Mouse (Mus musculus): ENCODE data around the gene Xiap. TPM values are rescaled to one million over a fixed set of nuclear protein-coding genes. Genes with fewer than 3 reads are reported as not detected.
"Not testable (repeated sequence)": the region's sequence is repeated elsewhere in the genome, so short reads cannot be mapped to it uniquely, and the experiment has no call there.

Gene Xiap
- total RNA-seq (2021): 10 to 100 TPM; 47.9 to 50.3 TPM
- long read RNA-seq, experiment 1, full-length matches to known transcripts: 2 of 18 reads
- long read RNA-seq, experiment 1, partial matches to known transcripts: 3 of 18 reads
- long read RNA-seq, experiment 1, other reads (novel, unspliced or antisense): 13 of 18 reads
- long read RNA-seq, experiment 2, partial matches to known transcripts: 0 of 10 reads
- long read RNA-seq, experiment 2, other reads (novel, unspliced or antisense): 10 of 10 reads

GRCm38 (mm10) chrX:42059282-42060068 is at the start of gene Xiap:
Gene Xiap (plus strand): TSS chrX:42059679.
- intact Hi-C loops (cut with DNase I): no loop called here
- DNase-seq (ENCODE audit: low spot score in 2 of 2): no peak

- intact Hi-C loops (cut with DNase I): no loop called here
Measured at GRCm38 (mm10) chrX:42012677-42013208, 46.7 kb upstream of the Xiap start.

GRCm38 (mm10) chrX:42013776-42014175 is 45.7 kb upstream of the Xiap start:
- no peak for DNase-seq (ENCODE audit: low spot score in 2 of 2)
- intact Hi-C loops (cut with DNase I): no loop called here

More at GRCm38 (mm10) chrX:42012677-42013208, 46.7 kb upstream of the Xiap start:
- no peak for DNase-seq (ENCODE audit: low spot score in 2 of 2)

DNA sequence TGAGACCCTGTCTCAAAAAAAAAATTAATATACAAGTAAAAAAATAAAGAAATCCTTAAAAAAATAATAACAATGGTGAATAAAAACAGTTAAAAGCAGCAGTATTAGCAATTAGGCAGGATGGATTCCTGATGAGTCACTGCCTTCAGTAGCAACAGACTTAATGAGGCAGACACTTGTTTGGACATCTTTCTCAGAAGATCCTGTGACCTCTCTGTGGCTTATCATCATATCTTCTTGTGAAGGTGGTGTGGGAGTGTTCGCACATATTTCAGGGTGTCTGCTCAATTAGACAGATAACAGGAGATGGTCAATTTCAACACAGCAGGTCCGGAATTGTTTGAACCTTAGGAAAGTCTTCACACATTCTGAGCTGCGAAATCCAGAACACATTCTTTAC is 45.0 kb upstream of the Xiap start:
- DNase-seq (ENCODE audit: low spot score in 2 of 2): no peak
- intact Hi-C loops (cut with DNase I): no loop called here

GRCm38 (mm10) chrX:42018030-42018429 is 41.4 kb upstream of the Xiap start:
- intact Hi-C loops (cut with DNase I): no loop called here
- DNase-seq (ENCODE audit: low spot score in 2 of 2): no peak

GRCm38 (mm10) chrX:42019441-42019840 is 40.0 kb upstream of the Xiap start:
- no peak for DNase-seq (ENCODE audit: low spot score in 2 of 2)

GRCm38 (mm10) chrX:42025802-42026440 is 33.6 kb upstream of the Xiap start:
- intact Hi-C loops (cut with DNase I); DNase-seq (ENCODE audit: low spot score in 2 of 2): not testable (repeated sequence)

More at GRCm38 (mm10) chrX:42019441-42019840, 40.0 kb upstream of the Xiap start:
- intact Hi-C loops (cut with DNase I): no loop called here

GRCm38 (mm10) chrX:42026981-42027380 is 32.5 kb upstream of the Xiap start:
- intact Hi-C loops (cut with DNase I); DNase-seq (ENCODE audit: low spot score in 2 of 2): not testable (repeated sequence)

DNA sequence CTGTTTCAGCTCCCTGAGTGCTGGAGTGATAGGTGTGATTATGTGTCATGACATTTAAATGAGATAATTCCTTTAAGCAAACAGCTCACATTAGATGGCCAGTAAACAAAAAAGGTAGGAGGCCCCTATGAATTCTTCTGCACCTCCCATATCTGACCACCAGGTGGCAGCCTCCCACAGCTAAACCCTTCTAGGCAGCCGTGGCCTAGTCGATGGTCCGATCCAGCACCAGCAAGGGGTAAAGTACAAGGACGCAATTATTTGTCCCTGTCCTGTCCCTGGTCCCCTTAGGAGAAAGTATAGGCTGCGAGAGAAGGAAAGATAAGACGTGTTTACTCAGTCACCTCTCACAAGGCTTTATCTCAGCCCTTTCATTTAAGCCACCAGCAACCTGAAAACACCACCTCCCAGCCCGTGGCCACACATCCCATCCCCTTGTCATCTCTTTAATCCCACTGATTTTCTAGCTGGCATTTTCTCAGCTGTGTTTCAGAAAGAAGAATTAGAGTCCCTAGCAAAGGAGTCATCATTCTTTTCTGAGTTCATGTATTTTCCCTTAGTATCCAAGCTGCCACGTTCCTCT is 26.3 kb upstream of the Xiap start:
- DNase-seq (ENCODE audit: low spot score in 2 of 2): peak; percentile 47 to 67
- intact Hi-C loops (cut with DNase I): loop anchor here (2.0 to 10.0 kb wide), 3 partner anchors 36 to 212 kb away; no protein-coding TSS in a partner anchor

GRCm38 (mm10) chrX:42033911-42034310 is 25.6 kb upstream of the Xiap start:
- DNase-seq (ENCODE audit: low spot score in 2 of 2): no peak
- intact Hi-C loops (cut with DNase I): loop anchor here (2.0 to 10.0 kb wide), 3 partner anchors 35 to 211 kb away; no protein-coding TSS in a partner anchor

GRCm38 (mm10) chrX:42039481-42039880 is 20.0 kb upstream of the Xiap start:
- intact Hi-C loops (cut with DNase I): loop anchor here (10.0 kb wide), 1 partner anchor 205 kb away; no protein-coding TSS in a partner anchor
- DNase-seq (ENCODE audit: low spot score in 2 of 2): no peak

DNA sequence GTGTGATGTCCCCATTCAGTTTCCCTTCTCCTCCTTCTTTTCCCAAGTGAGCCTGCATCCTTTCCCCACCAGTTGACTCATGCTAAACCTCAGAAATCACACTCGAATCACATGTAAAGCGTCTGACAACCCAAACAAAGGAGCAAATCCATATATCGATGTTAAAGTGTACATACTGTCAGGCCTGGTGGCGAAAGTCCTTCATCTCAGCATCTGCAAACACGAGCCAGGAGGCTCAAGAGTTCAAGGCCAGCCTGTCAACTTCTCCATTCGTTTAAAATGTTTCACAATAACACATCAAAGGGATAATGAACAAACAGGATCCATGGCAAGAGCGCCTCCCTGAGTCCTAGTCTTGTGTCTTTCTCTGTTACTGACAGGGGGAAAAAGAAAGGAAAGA is 14.5 kb upstream of the Xiap start:
- DNase-seq (ENCODE audit: low spot score in 2 of 2): no peak
- intact Hi-C loops (cut with DNase I): no loop called here

DNA sequence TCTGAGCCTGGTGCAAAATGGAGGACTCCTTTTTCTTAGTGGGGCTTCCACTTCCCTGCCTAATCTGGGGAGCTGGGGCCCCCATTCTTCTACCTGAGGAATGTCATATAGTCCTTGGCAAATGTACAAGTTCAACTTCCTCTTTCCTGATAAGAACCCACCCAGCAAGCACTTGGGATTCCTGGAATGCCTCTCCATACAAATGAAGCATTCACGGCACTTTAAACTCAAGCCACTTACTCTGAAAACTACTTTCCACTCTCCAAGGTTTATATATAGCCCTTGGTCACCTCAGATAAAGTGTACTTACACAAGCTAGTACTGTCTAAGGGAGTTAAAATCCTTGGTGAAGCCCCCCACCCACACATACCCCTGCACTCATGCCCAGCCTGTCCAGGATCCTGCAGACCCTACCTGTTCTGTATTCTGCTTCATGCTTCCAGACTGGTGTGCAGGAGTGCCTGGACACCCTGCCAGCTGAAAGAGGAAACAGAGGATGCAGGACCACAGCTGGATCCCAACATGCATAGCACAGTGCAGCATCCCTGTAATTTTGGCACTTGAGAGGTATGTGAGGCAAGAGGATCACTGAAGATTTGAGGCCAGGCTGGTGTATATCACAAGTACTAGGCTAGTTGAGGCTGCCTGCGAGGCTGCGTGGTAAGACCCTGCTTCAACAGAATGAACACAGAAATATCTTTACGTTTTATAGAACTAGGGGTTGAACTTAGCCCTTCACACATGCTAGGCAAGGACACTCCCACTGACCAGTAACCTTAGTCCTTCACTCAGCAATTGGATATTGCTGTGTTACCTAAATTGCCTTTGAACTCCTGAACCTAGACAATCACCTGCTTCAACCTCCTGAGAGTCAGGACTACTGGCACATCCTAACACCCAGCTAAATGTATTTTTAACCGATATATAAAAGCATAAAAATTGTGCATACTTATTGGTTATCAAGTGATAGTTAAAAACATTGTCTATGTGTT is 8.5 kb upstream of the Xiap start:
- DNase-seq (ENCODE audit: low spot score in 2 of 2): no peak
- intact Hi-C loops (cut with DNase I): no loop called here

GRCm38 (mm10) chrX:42057012-42057411 is 2.5 kb upstream of the Xiap start:
- no peak for DNase-seq (ENCODE audit: low spot score in 2 of 2)
- intact Hi-C loops (cut with DNase I): no loop called here

DNA sequence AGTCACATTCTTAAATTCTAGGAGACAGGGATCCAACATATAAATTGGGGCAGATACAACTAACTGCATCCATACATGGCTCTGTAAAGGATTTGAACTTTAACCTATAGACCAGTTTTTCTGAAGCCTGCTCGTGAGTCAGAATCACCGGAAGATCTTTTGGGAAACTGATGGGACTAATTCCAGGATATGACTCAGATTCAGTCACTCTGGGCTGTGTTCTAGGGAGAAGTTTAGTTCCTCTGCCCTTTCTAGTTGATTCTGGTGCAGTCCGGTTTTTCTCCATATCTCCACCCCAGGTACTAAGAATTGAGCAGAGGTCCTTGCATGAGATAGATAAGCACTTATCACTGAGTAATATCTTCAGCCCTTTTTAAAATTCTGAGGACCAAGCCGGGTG is 1.6 kb upstream of the Xiap start:
- intact Hi-C loops (cut with DNase I): no loop called here
- no peak for DNase-seq (ENCODE audit: low spot score in 2 of 2)

DNA sequence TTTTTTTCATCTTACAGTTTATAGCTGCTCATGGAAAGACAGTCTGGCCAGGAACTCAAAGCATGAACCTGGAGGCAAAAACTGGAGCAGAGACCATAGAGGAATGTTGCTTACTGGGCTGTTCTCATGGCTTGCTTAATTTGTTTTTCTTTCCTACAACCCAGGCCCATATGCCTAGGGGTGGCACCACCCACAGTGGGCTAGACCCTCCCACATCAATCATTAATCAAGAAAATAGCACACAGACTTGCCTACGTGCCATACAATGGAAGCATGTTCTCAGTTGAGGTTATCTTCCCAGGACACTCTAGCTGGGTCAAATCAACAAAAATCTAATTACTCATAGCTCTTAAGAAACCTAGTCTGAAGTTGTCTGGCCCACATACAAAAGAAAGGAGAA is 4.1 kb downstream of the Xiap start:
- intact Hi-C loops (cut with DNase I): no loop called here

DNA sequence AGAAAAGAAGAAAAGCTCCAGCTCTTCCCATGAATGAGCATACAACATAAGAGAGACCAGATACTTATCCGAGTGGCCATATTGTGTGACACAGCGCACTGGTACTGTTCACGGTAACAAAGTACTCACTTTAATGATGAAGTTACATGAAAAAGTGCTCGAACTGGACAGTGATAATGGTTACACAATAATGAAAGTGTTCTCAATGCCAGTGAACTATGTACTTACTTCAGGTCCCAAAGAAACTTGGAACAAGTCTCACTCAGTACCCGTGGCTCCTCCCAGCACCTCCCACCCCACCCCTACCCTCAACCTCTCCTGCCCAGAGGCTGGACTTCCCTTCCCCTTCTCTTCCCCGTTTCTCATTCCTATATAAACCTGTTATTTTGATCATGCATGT is 5.6 kb downstream of the Xiap start:
- DNase-seq (ENCODE audit: low spot score in 2 of 2): no peak
- intact Hi-C loops (cut with DNase I): no loop called here

More for the DNA sequence above, 4.1 kb downstream of the Xiap start:
- no peak for DNase-seq (ENCODE audit: low spot score in 2 of 2)

- intact Hi-C loops (cut with DNase I): no loop called here
- DNase-seq (ENCODE audit: low spot score in 2 of 2): no peak
Measured at GRCm38 (mm10) chrX:42066771-42067170, 7.3 kb downstream of the Xiap start.

Data from left cerebral cortex, postnatal 14 days (tissue).